ENCODE assay signal across 8 mouse cellular contexts in the genomic region with DNA sequence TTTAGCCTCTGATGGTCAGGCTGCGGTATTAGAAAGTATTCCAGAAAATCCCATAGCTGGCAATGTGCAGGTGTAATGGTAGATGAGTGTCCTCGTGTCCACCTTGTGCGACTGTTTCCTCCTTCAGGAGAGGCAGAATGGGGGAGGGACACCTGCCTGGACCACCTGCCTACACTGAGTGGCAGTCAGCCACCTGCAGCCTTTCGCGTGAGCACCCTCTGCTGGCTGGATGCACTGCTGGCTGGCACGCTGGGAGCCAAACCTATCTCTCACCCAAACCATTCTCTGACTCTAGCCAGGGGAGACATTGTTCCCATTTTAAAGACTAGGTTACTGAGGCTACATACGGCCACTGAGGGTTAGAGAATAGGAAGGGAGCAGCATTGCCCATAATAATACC.
DNase-seq lines count a peak whose midpoint lies in the region; ATAC-seq and TF ChIP-seq lines count a peak whose summit lies in the region.
"Had no signal": no experiment of that assay in that cellular context is flagged by ENCODE, and none has a peak within 500 bp of the region (broad histone marks: within the 10 kb centered on the region; RNA-seq: fewer than 3 reads in every experiment).

No protein-coding gene starts in this region.

- WGBS in intestine, postnatal 0 days = 39% methylated on average over 7 of the region's 7 CpGs
- WGBS in intestine, embryonic 16.5 days = 50% methylated on average over 7 of the region's 7 CpGs
- 40% methylated on average over 7 of the region's 7 CpGs for WGBS in hindbrain, postnatal 0 days

- no peaks in the 10 kb centered on the region for H3K4me1 ChIP-seq in intestine, postnatal 0 days (replicated peaks; ENCODE audit: control insufficient read depth, insufficient read depth, low read length)
- no peaks in the 10 kb centered on the region for H3K4me1 ChIP-seq in intestine, embryonic 16.5 days (ENCODE audit: control insufficient read depth, insufficient read depth, low read length)
- H3K4me1 ChIP-seq in hindbrain, postnatal 0 days (ENCODE audit: insufficient read depth, low read length) = no peaks in the 10 kb centered on the region

- no peaks in the 10 kb centered on the region for H3K27me3 ChIP-seq in intestine, postnatal 0 days (replicated peaks; ENCODE audit: control insufficient read depth, insufficient read depth, low read length)
- H3K27me3 ChIP-seq in intestine, embryonic 16.5 days (replicated peaks; ENCODE audit: control insufficient read depth, insufficient read depth, low read length) = no peaks in the 10 kb centered on the region
- H3K27me3 ChIP-seq in hindbrain, postnatal 0 days (ENCODE audit: insufficient read depth, low read length) = no peaks in the 10 kb centered on the region
- H3K27me3 ChIP-seq: neural tube, embryonic 12.5 days had no signal

- no peak overlapping the region for H3K9ac ChIP-seq in intestine, postnatal 0 days (ENCODE audit: low read depth, low read length)
- no peak overlapping the region for H3K9ac ChIP-seq in intestine, embryonic 16.5 days (ENCODE audit: low read depth, low read length)
- no peak overlapping the region for H3K9ac ChIP-seq in hindbrain, postnatal 0 days (replicated peaks; ENCODE audit: low read length)
- H3K9ac ChIP-seq: neural tube, embryonic 12.5 days had no signal

- no peaks in the 10 kb centered on the region for H3K9me3 ChIP-seq in intestine, postnatal 0 days (ENCODE audit: control insufficient read depth)
- no peaks in the 10 kb centered on the region for H3K9me3 ChIP-seq in intestine, embryonic 16.5 days (ENCODE audit: control insufficient read depth, low read length)
- no peaks in the 10 kb centered on the region for H3K9me3 ChIP-seq in hindbrain, postnatal 0 days (ENCODE audit: low read length)
- H3K9me3 ChIP-seq: neural tube, embryonic 12.5 days had no signal

- TF ChIP-seq CTCF in intestine, postnatal 0 days (IDR thresholded peaks at IDR 0.05; ENCODE audit: low read depth) = peak; percentile 87
- peak; percentile 78 for TF ChIP-seq CTCF in hindbrain, postnatal 0 days (IDR thresholded peaks at IDR 0.05; ENCODE audit: low read depth)

- H3K36me3 ChIP-seq in intestine, postnatal 0 days (ENCODE audit: control insufficient read depth, insufficient read depth) = no peaks in the 10 kb centered on the region
- no peaks in the 10 kb centered on the region for H3K36me3 ChIP-seq in intestine, embryonic 16.5 days (ENCODE audit: control insufficient read depth, insufficient read depth, low read length)
- no peaks in the 10 kb centered on the region for H3K36me3 ChIP-seq in hindbrain, postnatal 0 days (ENCODE audit: insufficient read depth, low read length)
- H3K36me3 ChIP-seq: neural tube, embryonic 12.5 days had no signal

- no peak for ATAC-seq in intestine, postnatal 0 days
- no peak for ATAC-seq in intestine, embryonic 16.5 days
- peak; percentile 63; the same call in 1 of the 2 replicates for ATAC-seq in common myeloid progenitor, adult 5-6 weeks (replicated peaks; ENCODE audit: low read depth, poor library complexity, severe bottlenecking)
- ATAC-seq in hindbrain, postnatal 0 days = peak; percentile 43; the same call in 1 of the 2 replicates

- no peak overlapping the region for H3K27ac ChIP-seq in intestine, postnatal 0 days (ENCODE audit: low read depth, low read length)
- H3K27ac ChIP-seq in intestine, embryonic 16.5 days (ENCODE audit: low read length) = no peak overlapping the region
- no peak overlapping the region for H3K27ac ChIP-seq in hindbrain, postnatal 0 days
- H3K27ac ChIP-seq: neural tube, embryonic 12.5 days had no signal

- H3K4me2 ChIP-seq in intestine, postnatal 0 days (replicated peaks; ENCODE audit: low read depth) = no peak overlapping the region
- H3K4me2 ChIP-seq in intestine, embryonic 16.5 days (ENCODE audit: low read depth, low read length) = no peak overlapping the region
- no peak overlapping the region for H3K4me2 ChIP-seq in hindbrain, postnatal 0 days (ENCODE audit: low read depth, low read length)
- H3K4me2 ChIP-seq: neural tube, embryonic 12.5 days had no signal

- H3K4me3 ChIP-seq in intestine, postnatal 0 days (ENCODE audit: low read depth, low read length) = no peak overlapping the region
- H3K4me3 ChIP-seq in intestine, embryonic 16.5 days (ENCODE audit: low read length) = no peak overlapping the region
- H3K4me3 ChIP-seq in hindbrain, postnatal 0 days (ENCODE audit: low read length) = no peak overlapping the region
- H3K4me3 ChIP-seq: neural tube, embryonic 12.5 days had no signal

- DNase-seq in R1 (ENCODE audit: low read depth, low spot score) = peak; percentile 49
- DNase-seq in hindbrain, postnatal 0 days (ENCODE audit: low spot score) = peak; percentile 57
- DNase-seq in lung, postnatal 25 days (ENCODE audit: low spot score) = peak; percentile 8
- peak; percentile 73 for DNase-seq in thymus, postnatal 14 days

Comparison
In these comparisons a context has a peak if more than half of its experiments do, and no peak if none do; other contexts are left out.
1. ATAC-seq: peak in common myeloid progenitor, adult 5-6 weeks (single experiment) and hindbrain, postnatal 0 days (single experiment); none in intestine, postnatal 0 days (single experiment) and intestine, embryonic 16.5 days (single experiment).
2. DNase-seq: peak in every context shown above with its lines; median percentile 73 in thymus, postnatal 14 days; 57 in hindbrain, postnatal 0 days; 49 in R1; 8 in lung, postnatal 25 days.